Comparison of ENCODE assay signal across 22 mouse cellular contexts in the genomic region with DNA sequence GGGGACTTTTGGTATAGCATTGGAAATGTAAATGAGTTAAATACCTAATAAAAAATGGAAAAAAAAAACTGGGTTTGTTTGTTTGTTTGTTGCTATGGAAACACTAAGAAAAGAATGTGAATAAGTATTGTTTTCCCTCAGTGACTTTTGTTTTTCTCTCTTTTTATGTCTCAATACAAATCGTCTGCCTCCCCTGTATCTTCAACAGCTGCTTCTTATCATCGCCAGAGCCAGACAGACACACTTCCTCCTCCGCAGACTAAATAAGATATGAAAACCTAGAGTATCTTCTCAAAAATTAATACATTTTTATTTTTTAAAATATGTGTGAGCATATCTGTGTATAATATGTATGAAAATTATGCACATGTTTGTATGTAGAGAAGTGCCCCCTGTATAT.
"Had no signal": no experiment of that assay in that cellular context is flagged by ENCODE, and none has a peak within 500 bp of the region (broad histone marks: within the 10 kb centered on the region; RNA-seq: fewer than 3 reads in every experiment).

No protein-coding gene starts in this region.

- H3K4me2 ChIP-seq: heart, embryonic 12.5 days; hindbrain, embryonic 12.5 days; hindbrain, embryonic 14.5 days; intestine, embryonic 15.5 days; limb, embryonic 12.5 days had no signal

- H3K27me3 ChIP-seq: heart, embryonic 12.5 days; hindbrain, embryonic 12.5 days; intestine, embryonic 15.5 days; limb, embryonic 12.5 days had no signal

- H3K9me3 ChIP-seq: heart, embryonic 10.5 days; heart, embryonic 12.5 days; hindbrain, embryonic 12.5 days; intestine, embryonic 15.5 days; limb, embryonic 10.5 days; limb, embryonic 12.5 days had no signal

- H3K36me3 ChIP-seq: heart, embryonic 10.5 days; heart, embryonic 12.5 days; hindbrain, embryonic 10.5 days; hindbrain, embryonic 12.5 days; intestine, embryonic 15.5 days; limb, embryonic 10.5 days; limb, embryonic 12.5 days had no signal

- DNase-seq: gastrocnemius, adult 2 months; gastrocnemius, postnatal 10 days; gastrocnemius, postnatal 25 days; heart, adult 18-20 months; heart, postnatal 4 days; kidney, adult 18-20 months; kidney, postnatal 25 days; kidney, postnatal 4 days had no signal

- H3K4me3 ChIP-seq: gastrocnemius, adult 2 months; heart, embryonic 10.5 days; heart, embryonic 12.5 days; hindbrain, embryonic 10.5 days; hindbrain, embryonic 12.5 days; intestine, embryonic 15.5 days; layer of hippocampus, adult 2 months; left cerebral cortex, adult 2 months; limb, embryonic 10.5 days; limb, embryonic 12.5 days had no signal

- H3K4me1 ChIP-seq: heart, embryonic 10.5 days; intestine, embryonic 15.5 days; limb, embryonic 10.5 days; limb, embryonic 12.5 days had no signal

- H3K27ac ChIP-seq: gastrocnemius, adult 2 months; heart, embryonic 10.5 days; hindbrain, embryonic 10.5 days; hindbrain, embryonic 12.5 days; hindbrain, embryonic 14.5 days; intestine, embryonic 15.5 days; layer of hippocampus, adult 2 months; left cerebral cortex, adult 2 months; limb, embryonic 10.5 days; limb, embryonic 12.5 days had no signal

- ATAC-seq: forebrain, embryonic 16.5 days; hindbrain, embryonic 16.5 days; inflammation-experienced regulatory T-cells, adult 6 months; intestine, embryonic 15.5 days; intestine, postnatal 0 days had no signal

- H3K9ac ChIP-seq: heart, embryonic 12.5 days; hindbrain, embryonic 12.5 days; hindbrain, embryonic 14.5 days; intestine, embryonic 15.5 days; limb, embryonic 12.5 days had no signal
